Mouse (Mus musculus): ENCODE data around the gene Rab26.

Gene Rab26

DNA sequence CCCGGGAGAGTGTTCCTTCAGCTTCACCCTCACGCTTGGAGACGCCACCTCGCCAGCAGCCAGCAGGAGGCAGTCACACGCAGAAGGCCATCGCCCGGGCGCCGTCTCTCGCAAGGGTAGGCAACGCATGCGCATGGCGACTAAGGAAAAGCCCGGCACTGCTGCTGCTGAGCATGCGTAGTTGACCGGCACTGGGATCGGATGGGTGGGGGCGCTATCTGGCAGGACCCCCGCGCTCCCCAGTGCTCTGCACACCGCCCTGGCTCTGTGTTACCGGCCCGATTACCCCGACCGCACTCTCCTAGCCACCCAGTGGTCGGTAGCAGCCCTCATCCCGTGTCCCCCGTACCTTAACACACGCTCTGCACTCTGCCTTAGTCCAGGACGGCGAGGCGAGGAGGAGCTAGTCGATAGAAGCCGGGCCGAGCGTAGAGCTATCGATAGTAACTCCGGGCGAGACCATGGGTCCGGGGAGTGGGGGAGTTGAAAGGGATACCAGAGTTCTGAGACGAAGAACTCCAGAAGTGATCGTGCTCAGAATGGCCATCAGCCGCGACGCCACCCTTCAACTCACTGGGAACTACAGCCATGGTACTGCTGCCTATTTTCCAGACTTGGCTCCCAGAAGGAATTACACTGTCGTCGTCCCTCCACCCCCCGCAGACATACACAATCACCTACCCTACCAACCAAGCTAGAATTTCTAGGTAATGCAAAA, 55.2 kb downstream of the Rab26 start, which contains the start of gene Mlst8:
TSS of gene Mlst8 (minus strand) at position 416 of the 718 bp plus-strand sequence.
- DNase-seq (ENCODE audit: low spot score in 2 of 2): peak; percentile 94 to 95

DNA sequence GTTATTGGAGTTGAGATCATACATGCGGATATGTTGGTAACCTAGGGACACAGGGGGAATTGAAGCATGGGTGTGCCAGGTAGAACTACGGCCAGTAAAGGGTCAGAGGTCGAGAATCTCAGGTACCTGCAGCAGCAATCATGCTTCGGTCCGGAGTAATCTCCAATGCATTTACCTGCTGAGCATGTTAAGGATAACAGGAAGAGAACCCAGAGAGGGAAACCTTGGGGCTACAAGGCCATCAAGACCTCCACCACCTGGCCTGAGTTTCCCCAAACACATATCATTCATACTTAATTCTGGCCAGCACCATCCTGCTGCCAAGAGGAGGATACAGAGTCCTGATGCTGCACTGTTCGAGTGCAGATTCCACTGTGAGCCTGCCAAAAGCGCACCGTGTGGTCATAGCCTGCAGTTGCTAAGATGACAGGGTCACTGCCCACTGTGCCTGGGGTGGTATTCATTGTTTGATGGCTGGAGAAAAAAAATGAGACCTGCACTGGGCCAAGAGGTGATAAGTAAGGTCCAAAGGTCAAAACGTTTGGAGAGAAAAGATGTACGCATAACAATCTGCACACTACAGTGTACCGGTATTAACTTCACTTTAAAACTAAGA, 55.9 kb downstream of the Rab26 start:
- no peak for DNase-seq (ENCODE audit: low spot score in 2 of 2)
